ENCODE assay signal across 10 mouse cellular contexts in genomic region chr1:171164258-171164657, GRCm38 (mm10). TPM values are rescaled to one million over a fixed set of nuclear protein-coding genes. Genes with fewer than 3 reads are reported as not detected.
DNase-seq lines count a peak whose midpoint lies in the region; ATAC-seq and TF ChIP-seq lines count a peak whose summit lies in the region.
"Had no signal": no experiment of that assay in that cellular context is flagged by ENCODE, and none has a peak within 500 bp of the region (broad histone marks: within the 10 kb centered on the region; RNA-seq: fewer than 3 reads in every experiment).

No protein-coding gene starts in this region.

- no peaks in the 10 kb centered on the region for H3K36me3 ChIP-seq in heart, adult 2 months (ENCODE audit: control insufficient read depth, insufficient read depth, low read length)
- no peaks in the 10 kb centered on the region for H3K36me3 ChIP-seq in heart, embryonic 10.5 days
- H3K36me3 ChIP-seq in lung, postnatal 0 days (ENCODE audit: insufficient read depth, low read length), result no peaks in the 10 kb centered on the region
- H3K36me3 ChIP-seq in midbrain, postnatal 0 days (ENCODE audit: insufficient read depth, low read length), result no peaks in the 10 kb centered on the region
- H3K36me3 ChIP-seq: hindbrain, embryonic 10.5 days had no signal

- 32% methylated on average over 3 of the region's 3 CpGs for WGBS in heart, adult 2 months
- 29% methylated on average over 3 of the region's 3 CpGs for WGBS in heart, embryonic 10.5 days
- 50% methylated on average over 3 of the region's 3 CpGs for WGBS in lung, postnatal 0 days
- 41% methylated on average over 3 of the region's 3 CpGs for WGBS in lung, adult 2 months
- 41% methylated on average over 3 of the region's 3 CpGs for WGBS in midbrain, postnatal 0 days

- H3K4me2 ChIP-seq in lung, postnatal 0 days (replicated peaks; ENCODE audit: low read depth, low read length), result no peak overlapping the region
- no peak overlapping the region for H3K4me2 ChIP-seq in midbrain, postnatal 0 days (ENCODE audit: low read depth, low read length, poor library complexity, severe bottlenecking)

- intact Hi-C loops in heart, adult 2 months (cut with DNase I), result loop anchor here (1.0 to 2.0 kb wide), 2 partner anchors 29 to 56 kb away; no protein-coding TSS in a partner anchor

- TF ChIP-seq CTCF in heart, adult 2 months (IDR thresholded peaks at IDR 0.05), result peak; percentile 86
- TF ChIP-seq CTCF in lung, postnatal 0 days (IDR thresholded peaks at IDR 0.05), result peak; percentile 60
- TF ChIP-seq CTCF in lung, adult 2 months (IDR thresholded peaks at IDR 0.05; ENCODE audit: insufficient read depth, low read length), result no peak
- peak; percentile 55 for TF ChIP-seq CTCF in midbrain, postnatal 0 days (IDR thresholded peaks at IDR 0.05)

- H3K9me3 ChIP-seq in heart, embryonic 10.5 days, result no peaks in the 10 kb centered on the region
- no peaks in the 10 kb centered on the region for H3K9me3 ChIP-seq in lung, postnatal 0 days (ENCODE audit: low read length)
- H3K9me3 ChIP-seq in midbrain, postnatal 0 days (ENCODE audit: low read length), result no peaks in the 10 kb centered on the region
- H3K9me3 ChIP-seq: hindbrain, embryonic 10.5 days had no signal

- no peak for DNase-seq in heart, adult 2 months
- DNase-seq in heart, embryonic 10.5 days (ENCODE audit: low spot score), result no peak
- DNase-seq in lung, postnatal 0 days (ENCODE audit: low spot score), result peak; percentile 57
- no peak for DNase-seq in lung, adult 2 months
- DNase-seq in midbrain, postnatal 0 days (ENCODE audit: low spot score), result peak; percentile 35
- DNase-seq in Muller cell, postnatal 12 days (ENCODE audit: inconsistent ontology term), result no peak
- no peak for DNase-seq in MN1 (ENCODE audit: low spot score)

- H3K4me3 ChIP-seq in heart, adult 2 months, result no peak overlapping the region
- no peak overlapping the region for H3K4me3 ChIP-seq in heart, embryonic 10.5 days
- no peak overlapping the region for H3K4me3 ChIP-seq in lung, postnatal 0 days (ENCODE audit: low read depth, low read length)
- no peak overlapping the region for H3K4me3 ChIP-seq in lung, adult 2 months (replicated peaks; ENCODE audit: extremely low read depth, low read depth, low read length)
- no peak overlapping the region for H3K4me3 ChIP-seq in midbrain, postnatal 0 days (ENCODE audit: low read depth, low read length)
- H3K4me3 ChIP-seq: hindbrain, embryonic 10.5 days had no signal

- H3K79me2 ChIP-seq in heart, adult 2 months (replicated peaks; ENCODE audit: control insufficient read depth, insufficient read depth, low read length), result no peaks in the 10 kb centered on the region

- H3K27ac ChIP-seq in heart, adult 2 months, result no peak overlapping the region
- no peak overlapping the region for H3K27ac ChIP-seq in heart, embryonic 10.5 days
- H3K27ac ChIP-seq in lung, postnatal 0 days (ENCODE audit: low read length), result no peak overlapping the region
- no peak overlapping the region for H3K27ac ChIP-seq in midbrain, postnatal 0 days (ENCODE audit: low read depth, low read length)
- H3K27ac ChIP-seq: hindbrain, embryonic 10.5 days had no signal

- ATAC-seq in lung, postnatal 0 days, result no peak
- ATAC-seq in common myeloid progenitor, adult 5-6 weeks (replicated peaks; ENCODE audit: low read depth, poor library complexity, severe bottlenecking), result peak; percentile 51
- no peak for ATAC-seq in midbrain, postnatal 0 days (ENCODE audit: low FRiP score)

- H3K27me3 ChIP-seq in heart, adult 2 months (ENCODE audit: control insufficient read depth, insufficient read depth, low read length), result no peaks in the 10 kb centered on the region
- peaks cover 24% of the 10 kb centered on the region for H3K27me3 ChIP-seq in heart, embryonic 10.5 days (ENCODE audit: insufficient read depth, poor library complexity, severe bottlenecking)
- H3K27me3 ChIP-seq in lung, postnatal 0 days (replicated peaks; ENCODE audit: insufficient read depth, low read length), result 0 out of 2 replicates have a peak, but pooled peaks cover 3% of the 10 kb centered on the region
- 0 out of 2 replicates have a peak, but pooled peaks cover 2% of the 10 kb centered on the region for H3K27me3 ChIP-seq in midbrain, postnatal 0 days (ENCODE audit: insufficient read depth, low read length)

- no peak for TF ChIP-seq EP300 in heart, adult 2 months (IDR thresholded peaks at IDR 0.05; ENCODE audit: insufficient read depth, low read depth, low read length)
- no peak for TF ChIP-seq EP300 in lung, postnatal 0 days (IDR thresholded peaks at IDR 0.05)

- no peak for TF ChIP-seq POLR2A in heart, adult 2 months (IDR thresholded peaks at IDR 0.05; ENCODE audit: insufficient read depth, low read depth, low read length)
- no peak for TF ChIP-seq POLR2A in lung, adult 2 months (IDR thresholded peaks at IDR 0.05; ENCODE audit: borderline replicate concordance, extremely low read depth, low read depth, low read length)

- peak overlapping the region; percentile 46; the same call in 1 of the 2 replicates for H3K9ac ChIP-seq in heart, adult 2 months (ENCODE audit: low read depth, low read length)
- no peak overlapping the region for H3K9ac ChIP-seq in lung, postnatal 0 days (replicated peaks; ENCODE audit: low read depth)
- no peak overlapping the region for H3K9ac ChIP-seq in midbrain, postnatal 0 days (replicated peaks; ENCODE audit: low read length, poor library complexity, severe bottlenecking)

- H3K4me1 ChIP-seq in heart, adult 2 months (ENCODE audit: control insufficient read depth, insufficient read depth, low read length), result no peaks in the 10 kb centered on the region
- peaks cover 12% of the 10 kb centered on the region for H3K4me1 ChIP-seq in heart, embryonic 10.5 days
- no peaks in the 10 kb centered on the region for H3K4me1 ChIP-seq in lung, postnatal 0 days (ENCODE audit: insufficient read depth, low read depth, low read length)
- H3K4me1 ChIP-seq in lung, adult 2 months (ENCODE audit: control insufficient read depth, insufficient read depth, low read length), result no peaks in the 10 kb centered on the region
- H3K4me1 ChIP-seq in midbrain, postnatal 0 days (ENCODE audit: insufficient read depth, low read length), result no peaks in the 10 kb centered on the region

RNA-seq across cellular contexts. Expression of gene Mpz, which starts 13.7 kb away (rescaled TPM):
- under 1 TPM in 1 of 2 experiments, not detected in 1; 0.39 TPM for total RNA-seq in heart, adult 2 months (2021)
- 3.2 and 8.0 TPM in 2 replicates for polyA plus RNA-seq in heart, adult 2 months (2012; rRNA removed)
- polyA plus RNA-seq in heart, embryonic 10.5 days (2016; fragmentation: Nextera tagmentation; extraction: Ambion mirVana), result 0.06 and 0.14 TPM in 2 replicates
- polyA plus RNA-seq in lung, postnatal 0 days (2015; fragmentation: Nextera tagmentation; extraction: Ambion mirVana), result 0.62 and 0.73 TPM in 2 replicates
- 15.9 and 24.9 TPM in 2 replicates for polyA plus RNA-seq in lung, adult 2 months (2012; rRNA removed)
- not detected in 2 replicates for total RNA-seq in common myeloid progenitor, adult 5-6 weeks (2017)
- 0.49 and 0.90 TPM in 2 replicates for total RNA-seq in midbrain, postnatal 0 days (2014; rRNA removed)
- 0.63 and 0.67 TPM in 2 replicates for polyA plus RNA-seq in midbrain, postnatal 0 days (2015; fragmentation: Nextera tagmentation; extraction: Ambion mirVana)
- total RNA-seq: left cerebral cortex, postnatal 14 days had no signal

RNA-seq across cellular contexts. Expression of gene Sdhc, which starts 13.9 kb away (rescaled TPM):
- 1,000 to 10,000 TPM; 1,087 to 1,288 TPM for total RNA-seq in heart, adult 2 months (2021)
- 1,025 and 1,670 TPM in 2 replicates for polyA plus RNA-seq in heart, adult 2 months (2012; rRNA removed)
- polyA plus RNA-seq in heart, embryonic 10.5 days (2016; fragmentation: Nextera tagmentation; extraction: Ambion mirVana), result 361 and 463 TPM in 2 replicates
- polyA plus RNA-seq in lung, postnatal 0 days (2015; fragmentation: Nextera tagmentation; extraction: Ambion mirVana), result 145 and 157 TPM in 2 replicates
- 136 and 191 TPM in 2 replicates for polyA plus RNA-seq in lung, adult 2 months (2012; rRNA removed)
- 56.9 and 71.9 TPM in 2 replicates for total RNA-seq in common myeloid progenitor, adult 5-6 weeks (2017)
- 263 TPM in 2 replicates for total RNA-seq in midbrain, postnatal 0 days (2014; rRNA removed)
- 313 and 326 TPM in 2 replicates for polyA plus RNA-seq in midbrain, postnatal 0 days (2015; fragmentation: Nextera tagmentation; extraction: Ambion mirVana)

RNA-seq across cellular contexts. Expression of gene Pcp4l1, which starts 31.8 kb away (rescaled TPM):
- total RNA-seq in heart, adult 2 months (2021), result 100 to 1,000 TPM; 255 to 283 TPM
- polyA plus RNA-seq in heart, adult 2 months (2012; rRNA removed), result 165 and 190 TPM in 2 replicates
- polyA plus RNA-seq in heart, embryonic 10.5 days (2016; fragmentation: Nextera tagmentation; extraction: Ambion mirVana), result 18.0 and 24.4 TPM in 2 replicates
- polyA plus RNA-seq in lung, postnatal 0 days (2015; fragmentation: Nextera tagmentation; extraction: Ambion mirVana), result 3.3 and 4.4 TPM in 2 replicates
- polyA plus RNA-seq in lung, adult 2 months (2012; rRNA removed), result 37.5 and 59.8 TPM in 2 replicates
- total RNA-seq in common myeloid progenitor, adult 5-6 weeks (2017), result 11.2 and 11.8 TPM in 2 replicates
- 16.9 and 22.1 TPM in 2 replicates for total RNA-seq in midbrain, postnatal 0 days (2014; rRNA removed)
- polyA plus RNA-seq in midbrain, postnatal 0 days (2015; fragmentation: Nextera tagmentation; extraction: Ambion mirVana), result 24.1 and 29.1 TPM in 2 replicates

RNA-seq across cellular contexts. Expression of gene Nr1i3, which starts 49.5 kb away (rescaled TPM):
- not detected for total RNA-seq in heart, adult 2 months (2021)
- polyA plus RNA-seq in heart, adult 2 months (2012; rRNA removed), result 0.12 TPM in 1 of 2 replicates, not detected in the other
- 0.14 and 0.28 TPM in 2 replicates for polyA plus RNA-seq in heart, embryonic 10.5 days (2016; fragmentation: Nextera tagmentation; extraction: Ambion mirVana)
- polyA plus RNA-seq in lung, postnatal 0 days (2015; fragmentation: Nextera tagmentation; extraction: Ambion mirVana), result 0.07 and 0.08 TPM in 2 replicates
- 0.25 TPM in 1 of 2 replicates, not detected in the other for polyA plus RNA-seq in lung, adult 2 months (2012; rRNA removed)
- 0.32 TPM in 1 of 2 replicates, not detected in the other for total RNA-seq in common myeloid progenitor, adult 5-6 weeks (2017)
- total RNA-seq in midbrain, postnatal 0 days (2014; rRNA removed), result 0.11 TPM in 1 of 2 replicates, not detected in the other
- 0.19 and 0.23 TPM in 2 replicates for polyA plus RNA-seq in midbrain, postnatal 0 days (2015; fragmentation: Nextera tagmentation; extraction: Ambion mirVana)
- total RNA-seq: left cerebral cortex, postnatal 14 days had no signal

RNA-seq across cellular contexts. Expression of gene Cfap126, which starts 50.5 kb away (rescaled TPM):
- under 1 TPM; 0.89 to 0.98 TPM for total RNA-seq in heart, adult 2 months (2021)
- 2.1 and 6.3 TPM in 2 replicates for polyA plus RNA-seq in heart, adult 2 months (2012; rRNA removed)
- 1.6 and 3.7 TPM in 2 replicates for polyA plus RNA-seq in heart, embryonic 10.5 days (2016; fragmentation: Nextera tagmentation; extraction: Ambion mirVana)
- polyA plus RNA-seq in lung, postnatal 0 days (2015; fragmentation: Nextera tagmentation; extraction: Ambion mirVana), result 32.2 and 33.2 TPM in 2 replicates
- 28.2 and 45.5 TPM in 2 replicates for polyA plus RNA-seq in lung, adult 2 months (2012; rRNA removed)
- 2.1 and 5.3 TPM in 2 replicates for total RNA-seq in common myeloid progenitor, adult 5-6 weeks (2017)
- total RNA-seq in midbrain, postnatal 0 days (2014; rRNA removed), result 0.38 and 1.5 TPM in 2 replicates
- polyA plus RNA-seq in midbrain, postnatal 0 days (2015; fragmentation: Nextera tagmentation; extraction: Ambion mirVana), result 6.0 and 8.1 TPM in 2 replicates

Comparison
In these comparisons a context has a peak if more than half of its experiments do, and no peak if none do; other contexts are left out.
1. DNase-seq: peak in lung, postnatal 0 days (single experiment) and midbrain, postnatal 0 days (single experiment); none in heart, adult 2 months (0 of 2), heart, embryonic 10.5 days (single experiment), lung, adult 2 months (single experiment), Muller cell, postnatal 12 days (single experiment) and MN1 (single experiment).